Mouse (Mus musculus) bone marrow, adult 2 months (tissue): Measurements from ENCODE around the gene Plcg1. TPM values are rescaled to one million over a fixed set of nuclear protein-coding genes. Genes with fewer than 3 reads are reported as not detected.

Experiments
- H3K27ac ChIP-seq: fragments of 200-500 bp; 2 replicates; pipeline ENCODE4 v1.5.1; 2012; ENCODE audit warnings: low read depth, mild to moderate bottlenecking, control low read depth, inconsistent platforms, low read length; ENCODE audit not compliant: control insufficient read depth, poor library complexity, insufficient read depth
- H3K4me1 ChIP-seq: fragments of 200-500 bp; 2 replicates; pipeline ENCODE4 v1.6.1; 2011; ENCODE audit warnings: low read length; ENCODE audit not compliant: control insufficient read depth, insufficient read depth
- H3K4me3 ChIP-seq: fragments of 200-500 bp; replicated peaks from 2 replicates; pipeline ENCODE3; 2011; ENCODE audit warnings: mild to moderate bottlenecking, low read depth, low read length, control low read depth; ENCODE audit not compliant: control insufficient read depth
- CTCF ChIP-seq: fragments of 200-500 bp; IDR thresholded peaks from 2 replicates; pipeline ENCODE4 v1.5.1; 2011; ENCODE audit warnings: low read length, control low read depth; ENCODE audit not compliant: control insufficient read depth, insufficient read depth
- POLR2A ChIP-seq: fragments of 200-500 bp; IDR thresholded peaks from 2 replicates; pipeline ENCODE4 v1.6.1; 2011; ENCODE audit warnings: low read depth, mild to moderate bottlenecking, control low read depth, low read length, borderline replicate concordance; ENCODE audit not compliant: control insufficient read depth
- WGBS: fragments of 180-500 bp; shearing (Covaris S2); methylation state at CpG from one replicate; pipeline ENCODE4 v1.1.7; 2018; 5-methylcytosine and 5-hydroxymethylcytosine counted together
- polyA plus RNA-seq: library from polyadenylated mRNA; stranded (reverse); fragments of >200 nt; gene quantifications from 2 replicates; pipeline ENCODE4 v1.2.4, GENCODE M21; 2011; ENCODE audit warnings: low replicate concordance; ENCODE audit not compliant: missing spikeins, insufficient read depth, insufficient read length

Gene Plcg1
- polyA plus RNA-seq, 1 experiment, result 21.0 TPM

DNA sequence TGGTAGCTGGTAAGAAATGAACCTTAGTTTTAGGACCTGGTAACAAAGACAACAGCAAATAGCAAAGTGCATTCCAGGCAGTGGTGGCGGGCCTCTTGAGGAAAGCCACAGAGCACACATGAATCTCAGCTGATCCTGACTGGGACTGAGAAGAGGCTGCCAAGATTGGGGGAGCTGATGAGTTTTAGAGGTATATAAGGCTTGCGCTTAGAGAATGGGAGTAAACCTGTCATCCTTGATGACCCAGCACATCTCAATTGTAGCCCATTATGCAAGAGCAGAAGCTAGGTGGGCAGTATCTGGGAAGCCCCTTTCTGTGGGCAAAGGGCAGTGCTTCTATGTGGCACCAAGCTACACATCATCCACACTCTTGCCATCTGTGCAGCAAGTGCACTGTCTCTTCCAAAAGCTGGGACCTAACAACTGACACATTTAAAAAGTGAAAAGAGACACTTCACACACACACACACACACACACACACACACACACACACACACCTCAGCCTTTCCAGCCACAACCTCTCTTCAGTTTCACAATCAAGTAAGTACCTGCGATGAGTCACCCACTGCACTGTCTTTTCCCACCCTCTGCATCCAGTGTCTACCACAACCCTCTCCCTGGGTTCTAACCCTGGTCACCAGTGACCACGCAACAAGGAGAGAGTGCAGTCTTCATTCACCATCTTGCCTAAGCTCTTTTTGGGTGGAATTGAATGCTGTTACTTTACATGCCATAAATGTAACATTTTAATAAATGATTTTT lies 7.3 kb upstream of the Plcg1 start:
- no peak overlapping the region for H3K27ac ChIP-seq
- WGBS, result 87% methylated on average over 4 of the region's 4 CpGs
- TF ChIP-seq CTCF (no peak), POLR2A (no peak)
- H3K4me3 ChIP-seq, result no peak overlapping the region
- no peaks in the 10 kb centered on the region for H3K4me1 ChIP-seq

DNA sequence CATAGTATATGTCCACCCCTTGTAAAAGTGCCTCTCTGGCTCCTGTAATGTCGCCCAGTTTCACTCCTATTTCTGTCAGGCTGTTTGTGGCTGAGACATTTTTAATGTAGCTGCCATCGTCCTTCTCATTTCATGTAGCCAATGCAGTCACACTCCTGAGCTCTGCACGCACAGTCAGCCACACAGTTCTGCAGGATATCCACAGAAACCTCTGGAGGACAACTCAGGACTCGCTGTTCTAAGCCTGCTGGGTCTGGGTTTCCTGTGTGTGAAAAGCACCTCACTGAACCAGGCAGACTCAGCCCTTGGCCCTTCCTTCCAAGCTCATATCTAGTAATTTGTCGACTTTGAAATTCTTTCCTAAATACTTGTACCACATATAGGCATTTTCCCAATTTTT lies 6.6 kb upstream of the Plcg1 start:
- 67% methylated on average over 5 of the region's 5 CpGs for WGBS
- H3K27ac ChIP-seq, result no peak overlapping the region
- H3K4me1 ChIP-seq, result no peaks in the 10 kb centered on the region
- H3K4me3 ChIP-seq, result no peak overlapping the region
- TF ChIP-seq POLR2A (no peak), CTCF (no peak)

DNA sequence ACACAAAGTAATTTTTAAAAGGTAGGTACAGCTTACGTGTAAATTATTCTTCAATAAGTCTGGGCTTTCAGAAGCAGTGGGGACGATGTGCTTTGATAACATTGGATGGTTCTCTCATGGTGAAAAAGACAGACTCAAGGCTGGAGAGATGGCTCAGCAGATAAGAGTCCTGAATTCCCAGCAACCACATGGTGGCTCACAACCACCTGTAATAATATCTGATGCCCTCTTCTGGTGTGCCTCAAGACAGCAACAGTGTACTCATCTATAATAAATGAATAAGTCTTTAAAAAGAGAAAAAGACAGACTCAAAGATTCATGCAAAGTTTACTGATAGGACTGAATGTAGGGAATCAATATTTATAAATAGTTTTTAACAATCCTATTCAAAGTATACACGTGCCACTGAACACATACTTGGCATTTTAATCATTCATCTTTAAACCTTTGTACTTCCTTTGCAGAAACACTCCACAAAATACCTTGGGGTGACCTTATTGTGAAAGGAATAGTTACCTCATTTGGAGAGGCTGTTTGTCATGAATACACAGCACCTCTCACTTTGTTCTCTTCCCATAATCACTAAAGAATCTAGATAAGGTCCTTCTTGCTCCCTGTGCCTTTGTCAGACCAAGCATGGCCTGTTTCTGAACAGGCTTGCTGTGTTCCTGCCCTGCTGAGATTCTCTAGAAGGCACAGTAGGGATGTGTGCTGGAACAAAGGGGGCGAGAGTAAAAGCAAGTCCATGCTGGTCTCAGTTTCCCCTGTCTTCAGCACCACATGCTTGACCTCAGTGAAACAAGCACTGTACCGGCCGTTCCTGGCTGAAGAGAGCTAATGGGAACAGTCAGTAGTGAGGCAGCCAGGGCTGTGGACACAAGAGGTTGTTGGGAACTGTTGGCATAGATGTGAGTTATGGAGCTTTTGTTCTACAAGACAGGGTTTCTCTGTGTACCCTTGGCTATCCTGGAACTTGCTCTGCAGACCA lies 4.9 kb upstream of the Plcg1 start:
- Histone ChIP-seq H3K4me3 (no peak overlapping the region), H3K4me1 (no peaks in the 10 kb centered on the region), H3K27ac (no peak overlapping the region)
- WGBS, result 88% methylated on average over 6 of the region's 6 CpGs
- TF ChIP-seq CTCF, result no peak
- TF ChIP-seq POLR2A, result no peak

DNA sequence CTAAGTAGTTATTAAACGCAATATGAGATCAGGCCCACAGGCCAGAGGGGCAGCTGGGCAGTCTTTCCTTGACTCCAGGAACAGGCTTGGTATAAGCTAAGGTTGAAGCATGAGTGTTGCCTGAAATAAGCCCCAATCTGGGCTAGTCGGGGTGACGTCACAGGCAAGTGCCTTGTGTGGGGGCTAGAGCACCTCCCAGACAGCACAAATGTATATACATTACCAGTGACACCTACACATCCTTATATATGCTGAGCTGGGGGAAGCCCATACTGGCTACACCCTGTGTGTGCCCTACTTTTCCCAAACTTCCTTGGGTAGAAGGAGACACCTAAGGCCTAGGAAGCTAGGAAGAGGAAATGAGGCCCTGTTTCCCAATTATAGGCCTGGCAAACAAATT lies 2.1 kb upstream of the Plcg1 start:
- 86% methylated on average over 3 of the region's 3 CpGs for WGBS

DNA sequence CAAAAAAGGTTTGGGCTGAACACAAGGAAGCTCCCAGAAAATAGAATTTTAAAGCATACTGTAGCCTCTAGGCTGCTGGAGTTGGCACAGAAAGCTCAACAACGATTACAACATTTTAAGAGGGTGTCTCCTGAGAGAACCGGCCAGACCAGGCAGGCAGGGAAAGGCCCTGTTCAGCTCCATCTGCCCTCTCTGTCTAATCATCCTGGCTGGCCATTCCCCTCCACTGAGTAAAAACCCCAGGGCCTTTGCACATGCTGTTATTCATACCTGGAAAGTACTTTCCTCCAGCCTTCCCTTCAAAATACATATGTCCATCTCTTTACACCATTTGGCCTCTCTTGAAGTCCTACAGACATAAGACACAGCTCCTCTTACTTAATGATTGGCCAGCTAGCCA lies 1.7 kb upstream of the Plcg1 start:
- TF ChIP-seq POLR2A, result no peak
- TF ChIP-seq CTCF, result no peak
- 69% methylated on average over 2 of the region's 2 CpGs for WGBS
- Histone ChIP-seq H3K4me3 (no peak overlapping the region), H3K4me1 (peaks cover 3% of the 10 kb centered on the region; the same call in 1 of the 2 replicates), H3K27ac (no peak overlapping the region)

More for the DNA sequence above, 2.1 kb upstream of the Plcg1 start:
- Histone ChIP-seq H3K4me1 (peaks cover 3% of the 10 kb centered on the region; the same call in 1 of the 2 replicates), H3K4me3 (no peak overlapping the region), H3K27ac (no peak overlapping the region)
- TF ChIP-seq POLR2A (no peak), CTCF (no peak)

DNA sequence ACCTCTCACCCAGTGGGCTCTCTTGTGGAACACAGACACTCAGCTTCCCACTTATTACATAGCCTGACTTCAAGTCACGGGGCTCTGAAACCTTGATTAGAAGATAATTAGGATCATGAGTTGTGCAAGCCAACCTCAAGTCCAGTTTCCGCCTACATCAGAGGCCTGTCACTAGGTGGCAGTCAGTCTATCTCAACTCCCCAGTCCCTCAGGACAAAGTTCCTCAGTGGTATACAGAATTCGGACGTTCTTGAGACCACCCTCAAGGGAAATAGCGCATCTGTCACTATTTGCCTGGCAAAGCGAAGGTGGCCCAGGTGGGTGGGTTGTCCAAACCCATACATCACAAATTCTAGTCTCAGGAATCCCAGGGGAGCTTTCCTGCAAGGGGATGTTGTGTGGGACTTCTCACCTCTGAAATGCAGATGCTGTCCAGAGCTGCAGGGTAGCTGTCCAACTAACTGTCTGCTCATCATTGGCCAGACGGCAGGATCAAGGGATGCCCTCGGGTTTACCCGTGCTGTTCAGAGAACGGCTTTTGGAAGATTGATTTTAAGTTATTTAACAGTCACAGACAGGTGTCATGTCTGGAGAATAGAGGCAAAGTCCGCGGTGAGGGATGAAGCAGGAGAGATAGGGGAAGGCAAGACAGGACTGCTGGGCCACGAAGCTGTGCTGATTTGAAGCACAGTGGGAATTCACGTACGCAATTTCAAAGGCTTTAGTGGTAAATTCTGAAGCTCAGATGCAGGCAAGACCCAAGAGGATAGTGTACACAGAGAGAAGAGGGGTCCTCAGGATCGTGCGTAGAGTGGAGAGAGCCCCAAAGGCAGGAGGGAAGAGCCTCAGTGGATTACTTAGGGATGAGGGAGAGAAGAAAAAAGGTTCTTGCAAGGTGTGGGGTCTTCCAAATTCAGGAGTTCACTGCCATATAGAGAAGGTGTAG lies 976 bp upstream of the Plcg1 start:
- 23% methylated on average over 17 of the region's 17 CpGs for WGBS
- Histone ChIP-seq H3K4me3 (no peak overlapping the region), H3K27ac (no peak overlapping the region), H3K4me1 (peaks cover 3% of the 10 kb centered on the region; the same call in 1 of the 2 replicates)
- TF ChIP-seq POLR2A (no peak), CTCF (peak; percentile 55)

DNA sequence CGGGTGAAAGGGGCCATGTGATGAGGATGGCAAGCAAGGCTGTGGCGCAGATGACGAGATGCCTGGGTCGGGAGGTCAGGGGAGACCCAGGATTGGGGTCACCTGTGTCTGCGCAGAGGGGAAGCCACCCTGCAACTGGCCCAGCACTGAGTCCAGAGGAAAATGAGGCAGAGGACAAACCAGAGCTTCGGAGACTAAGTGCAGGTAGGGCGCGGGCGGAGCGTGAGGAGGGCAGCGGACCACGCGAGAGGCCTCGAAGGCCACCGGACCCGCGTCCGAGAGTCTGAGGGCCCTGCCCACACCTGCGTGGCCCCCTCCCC lies 343 bp upstream of the Plcg1 start:
- WGBS, result 9% methylated on average over 19 of the region's 19 CpGs
- Histone ChIP-seq H3K27ac (no peak overlapping the region; the same call in 1 of the 2 replicates), H3K4me3 (peak overlapping the region; percentile 82), H3K4me1 (peaks cover 3% of the 10 kb centered on the region; the same call in 1 of the 2 replicates)
- TF ChIP-seq CTCF (no peak), POLR2A (no peak)
